Mouse (Mus musculus): ENCODE measurements at regions not wholly inside any gene's neighbourhood (a gene's known extent, or its start where the extent isn't known, plus 50 kb on each side); places are given as distances from the start of the nearest gene placed in this dataset.

GRCm38 (mm10) chr13:5773811-5774210 lies 87.5 kb upstream of the Klf6 start:
- DNase-seq (ENCODE audit: low read depth, low spot score): no peak

- DNase-seq (ENCODE audit: low read depth, low spot score): peak; percentile 48
Measured at GRCm38 (mm10) chr13:5778443-5779171, 82.7 kb upstream of the Klf6 start.

- DNase-seq (ENCODE audit: low read depth, low spot score): peak; percentile 87
Measured at GRCm38 (mm10) chr13:5779410-5779809, 81.9 kb upstream of the Klf6 start.

GRCm38 (mm10) chr13:5782540-5782939 lies 78.7 kb upstream of the Klf6 start:
- DNase-seq (ENCODE audit: low read depth, low spot score): no peak

- no peak for DNase-seq (ENCODE audit: low read depth, low spot score)
Measured at GRCm38 (mm10) chr13:5787114-5787513, 74.2 kb upstream of the Klf6 start.

GRCm38 (mm10) chr13:5789302-5789701 lies 72.0 kb upstream of the Klf6 start:
- DNase-seq (ENCODE audit: low read depth, low spot score): peak; percentile 29

- no peak for DNase-seq (ENCODE audit: low read depth, low spot score)
Measured at GRCm38 (mm10) chr13:5802079-5802478, 59.2 kb upstream of the Klf6 start.

GRCm38 (mm10) chr13:5802826-5803225 lies 58.5 kb upstream of the Klf6 start:
- no peak for DNase-seq (ENCODE audit: low read depth, low spot score)

GRCm38 (mm10) chr13:5803540-5804380 lies 57.5 kb upstream of the Klf6 start:
- no peak for DNase-seq (ENCODE audit: low read depth, low spot score)

- DNase-seq (ENCODE audit: low read depth, low spot score): no peak
Measured at GRCm38 (mm10) chr13:5804381-5804941, 56.8 kb upstream of the Klf6 start.

GRCm38 (mm10) chr13:5808380-5808779 lies 52.9 kb upstream of the Klf6 start:
- DNase-seq (ENCODE audit: low read depth, low spot score): no peak

Measured in CD4-positive helper T cell, adult 2 months (primary cell).